Mouse (Mus musculus) midbrain, embryonic 10.5 days (tissue): ENCODE measurements around the gene Gm13723. TPM values are rescaled to one million over a fixed set of nuclear protein-coding genes. Genes with fewer than 3 reads are reported as not detected.

Experiments used
- DNase-seq: peaks from one replicate; pipeline ENCODE4 v3.0.0-alpha.2; 2017; ENCODE audit warnings: low spot score
- H3K27ac ChIP-seq: fragments of 300-500 bp; sonication (generic); replicated peaks from 2 replicates; pipeline ENCODE4 v1.5.1; 2016; ENCODE audit warnings: mild to moderate bottlenecking
- H3K27me3 ChIP-seq: fragments of 300-500 bp; sonication (generic); 2 replicates; pipeline ENCODE4 v1.6.1; 2016; ENCODE audit warnings: low read depth, mild to moderate bottlenecking; ENCODE audit not compliant: poor library complexity, severe bottlenecking
- H3K36me3 ChIP-seq: fragments of 300-500 bp; sonication (generic); 2 replicates; pipeline ENCODE4 v1.6.1; 2016; ENCODE audit warnings: mild to moderate bottlenecking, moderate library complexity
- H3K4me1 ChIP-seq: fragments of 300-500 bp; sonication (generic); 2 replicates; pipeline ENCODE4 v1.6.1; 2016
- H3K4me3 ChIP-seq: fragments of 300-500 bp; sonication (generic); 2 replicates; pipeline ENCODE4 v1.5.1; 2016; ENCODE audit warnings: mild to moderate bottlenecking, moderate library complexity
- H3K9me3 ChIP-seq: fragments of 300-500 bp; sonication (generic); replicated peaks from 2 replicates; pipeline ENCODE4 v1.6.1; 2016; ENCODE audit warnings: mild to moderate bottlenecking
- WGBS: fragments of 180-500 bp; shearing (Covaris S2); methylation state at CpG from one replicate; pipeline ENCODE4 v1.1.7; 2016; 5-methylcytosine and 5-hydroxymethylcytosine counted together
- polyA plus RNA-seq: library from polyadenylated mRNA; unstranded; fragments of >200 nt; fragmentation: Nextera tagmentation; extraction: Ambion mirVana; gene quantifications from 2 replicates; pipeline ENCODE4 v1.2.1, GENCODE M21; 2016

The Gm13723 gene
- polyA plus RNA-seq: not detected in 2 replicates

- Histone ChIP-seq H3K27ac (no peak within 1 kb of the TSS), H3K4me3 (no peak within 1 kb of the TSS), H3K27me3 (no peaks in the 10 kb centered on the region), H3K4me1 (no peaks in the 10 kb centered on the region), H3K36me3 (no peaks in the 10 kb centered on the region), H3K9me3 (no peaks in the 10 kb centered on the region)
- 85% methylated on average over 1 of the region's 1 CpGs for WGBS
- no peak for DNase-seq
Measured at GRCm38 (mm10) chr2:86874702-86875101, at the start of gene Gm13723. TSS of gene Gm13723 (minus strand) at chr2:86874802.

GRCm38 (mm10) chr2:86905647-86906046 lies 31.0 kb upstream of the Gm13723 start:
- Histone ChIP-seq H3K27me3 (no peaks in the 10 kb centered on the region), H3K27ac (no peak overlapping the region), H3K9me3 (no peaks in the 10 kb centered on the region), H3K36me3 (no peaks in the 10 kb centered on the region), H3K4me3 (no peak overlapping the region), H3K4me1 (no peaks in the 10 kb centered on the region)
- no peak for DNase-seq
- 82% methylated on average over 2 of the region's 2 CpGs for WGBS

- Histone ChIP-seq H3K27ac (no peak within 1 kb of the TSS), H3K36me3 (no peaks in the 10 kb centered on the region), H3K4me1 (no peaks in the 10 kb centered on the region), H3K27me3 (no peaks in the 10 kb centered on the region), H3K4me3 (no peak within 1 kb of the TSS), H3K9me3 (no peaks in the 10 kb centered on the region)
- no peak for DNase-seq
- WGBS: 93% methylated on average over 1 of the region's 1 CpGs
Measured at GRCm38 (mm10) chr2:86892116-86892515, 17.5 kb upstream of the Gm13723 start, which contains the start of gene Olfr1097. TSS of gene Olfr1097 (minus strand) at chr2:86892216.

GRCm38 (mm10) chr2:86851596-86851995 lies 23.0 kb downstream of the Gm13723 start, which contains the start of gene Olfr1095:
TSS of gene Olfr1095 (minus strand) at chr2:86851696.
- H3K4me3 ChIP-seq: no peak within 1 kb of the TSS
- H3K36me3 ChIP-seq: no peaks in the 10 kb centered on the region
- WGBS: 91% methylated on average over 3 of the region's 3 CpGs
- no peaks in the 10 kb centered on the region for H3K9me3 ChIP-seq
- no peak for DNase-seq
- no peak within 1 kb of the TSS for H3K27ac ChIP-seq
- H3K4me1 ChIP-seq: no peaks in the 10 kb centered on the region
- no peaks in the 10 kb centered on the region for H3K27me3 ChIP-seq

- no peak for DNase-seq
- Histone ChIP-seq H3K27me3 (no peaks in the 10 kb centered on the region), H3K4me3 (no peak within 1 kb of the TSS), H3K9me3 (no peaks in the 10 kb centered on the region), H3K36me3 (no peaks in the 10 kb centered on the region), H3K27ac (no peak within 1 kb of the TSS), H3K4me1 (no peaks in the 10 kb centered on the region)
Measured at GRCm38 (mm10) chr2:86824363-86824762, 50.2 kb downstream of the Gm13723 start, which contains the start of gene Olfr1094. TSS of gene Olfr1094 (plus strand) at chr2:86824663.

Other genes starting within 250 kb of the Gm13723 start
- not detected in 2 replicates for gene Olfr1084, start 235.1 kb downstream of the Gm13723 start, polyA plus RNA-seq
- gene Olfr1085, start 212.8 kb downstream of the Gm13723 start, polyA plus RNA-seq: not detected in 2 replicates
- gene Olfr1086, start 194.7 kb downstream of the Gm13723 start, polyA plus RNA-seq: not detected in 2 replicates
- not detected in 2 replicates for gene Olfr1087, start 176.4 kb downstream of the Gm13723 start, polyA plus RNA-seq
- not detected in 2 replicates for gene Olfr1089, start 141.1 kb downstream of the Gm13723 start, polyA plus RNA-seq
- gene Olfr1090, start 115.8 kb downstream of the Gm13723 start, polyA plus RNA-seq: not detected in 2 replicates
- not detected in 2 replicates for gene Olfr1093, start 92.3 kb downstream of the Gm13723 start, polyA plus RNA-seq
- gene Olfr141, start 64.8 kb downstream of the Gm13723 start, polyA plus RNA-seq: not detected in 2 replicates
- gene Olfr1094, start 50.1 kb downstream of the Gm13723 start, polyA plus RNA-seq: not detected in 2 replicates
- gene Olfr1095, start 23.1 kb downstream of the Gm13723 start, polyA plus RNA-seq: not detected in 2 replicates
- gene Olfr1097, start 17.4 kb upstream of the Gm13723 start, polyA plus RNA-seq: not detected in 2 replicates
- gene Olfr1098, start 49.7 kb upstream of the Gm13723 start, polyA plus RNA-seq: not detected in 2 replicates
- not detected in 2 replicates for gene Olfr1099, start 85.9 kb upstream of the Gm13723 start, polyA plus RNA-seq
- gene Olfr1100, start 105.2 kb upstream of the Gm13723 start, polyA plus RNA-seq: not detected in 2 replicates
- gene Olfr1101, start 116.4 kb upstream of the Gm13723 start, polyA plus RNA-seq: not detected in 2 replicates
- gene Olfr1102, start 123.6 kb upstream of the Gm13723 start, polyA plus RNA-seq: not detected in 2 replicates
- gene Olfr1104, start 152.3 kb upstream of the Gm13723 start, polyA plus RNA-seq: not detected in 2 replicates
- not detected in 2 replicates for gene Olfr1105, start 161.7 kb upstream of the Gm13723 start, polyA plus RNA-seq
- gene Olfr1106, start 177.5 kb upstream of the Gm13723 start, polyA plus RNA-seq: not detected in 2 replicates
- gene Olfr1107, start 201.0 kb upstream of the Gm13723 start, polyA plus RNA-seq: not detected in 2 replicates
- not detected in 2 replicates for gene Olfr1109, start 221.2 kb upstream of the Gm13723 start, polyA plus RNA-seq
- not detected in 2 replicates for gene Olfr259, start 239.8 kb upstream of the Gm13723 start, polyA plus RNA-seq